Mouse (Mus musculus): Measurements from ENCODE around the gene Pkdrej.

GRCm38 (mm10) chr15:85810806-85811521 lies 10.6 kb downstream of the Pkdrej start:
- peak; percentile 18; the same call in 1 of the 2 replicates for TF ChIP-seq CTCF (IDR thresholded peaks at IDR 0.05; ENCODE audit: extremely low read depth, insufficient read length, insufficient replicate concordance, low read depth, low read length)
- no peak for TF ChIP-seq POLR2A (IDR thresholded peaks at IDR 0.05; ENCODE audit: low read depth, low read length)

Measured in small intestine, adult 2 months (tissue).